Mouse (Mus musculus) hindbrain, embryonic 16.5 days (tissue): ENCODE measurements around the gene Tubb5. TPM values are rescaled to one million over a fixed set of nuclear protein-coding genes. Genes with fewer than 3 reads are reported as not detected.

Experiments
- ATAC-seq: fragments of 200-750 bp; cut with Nextera tagmentation; 2 replicates; pipeline ENCODE4 v1.8.0; 2017; ENCODE audit warnings: moderate TSS enrichment, moderate library complexity
- H3K27ac ChIP-seq: fragments of 300-500 bp; sonication (generic); 2 replicates; pipeline ENCODE4 v1.5.1; 2014; ENCODE audit warnings: low read depth, mild to moderate bottlenecking, control low read depth, low read length, moderate library complexity
- H3K27me3 ChIP-seq: fragments of 300-500 bp; sonication (generic); replicated peaks from 2 replicates; pipeline ENCODE4 v1.6.1; 2014; ENCODE audit warnings: low read length; ENCODE audit not compliant: control insufficient read depth, insufficient read depth
- H3K36me3 ChIP-seq: fragments of 300-500 bp; sonication (generic); 2 replicates; pipeline ENCODE4 v1.6.1; 2014; ENCODE audit warnings: mild to moderate bottlenecking, low read length, moderate library complexity, mixed read lengths; ENCODE audit not compliant: control insufficient read depth, insufficient read depth
- H3K4me1 ChIP-seq: fragments of 300-500 bp; sonication (generic); 2 replicates; pipeline ENCODE4 v1.6.1; 2014; ENCODE audit warnings: low read depth, low read length; ENCODE audit not compliant: control insufficient read depth, insufficient read depth
- H3K4me2 ChIP-seq: fragments of 300-500 bp; sonication (generic); 2 replicates; pipeline ENCODE4 v1.6.1; 2014; ENCODE audit warnings: mild to moderate bottlenecking, low read length, control low read depth, moderate library complexity
- H3K4me3 ChIP-seq: fragments of 300-500 bp; sonication (generic); 2 replicates; pipeline ENCODE4 v1.5.1; 2014; ENCODE audit warnings: mild to moderate bottlenecking, low read length, control low read depth, moderate library complexity
- H3K9ac ChIP-seq: fragments of 300-500 bp; sonication (generic); 2 replicates; pipeline ENCODE4 v1.6.1; 2014; ENCODE audit warnings: low read depth, mild to moderate bottlenecking, control low read depth, low read length, moderate library complexity
- H3K9me3 ChIP-seq: fragments of 300-500 bp; sonication (generic); 2 replicates; pipeline ENCODE4 v1.6.1; 2014; ENCODE audit warnings: mild to moderate bottlenecking, low read length, moderate library complexity; ENCODE audit not compliant: control insufficient read depth
- WGBS: fragments of 180-500 bp; shearing (Covaris S2); extraction: QIAGEN DNeasy Blood & Tissue Kit; methylation state at CpG from one replicate; pipeline ENCODE4 v1.1.7; 2014; 5-methylcytosine and 5-hydroxymethylcytosine counted together
- polyA plus RNA-seq: library from polyadenylated mRNA; unstranded; fragments of >200 nt; fragmentation: Nextera tagmentation; extraction: Ambion mirVana; gene quantifications from 2 replicates; pipeline ENCODE4 v1.2.1, GENCODE M21; 2015

Gene Tubb5
- polyA plus RNA-seq, 1 experiment from 2014 or later, result 1,762 TPM

DNA sequence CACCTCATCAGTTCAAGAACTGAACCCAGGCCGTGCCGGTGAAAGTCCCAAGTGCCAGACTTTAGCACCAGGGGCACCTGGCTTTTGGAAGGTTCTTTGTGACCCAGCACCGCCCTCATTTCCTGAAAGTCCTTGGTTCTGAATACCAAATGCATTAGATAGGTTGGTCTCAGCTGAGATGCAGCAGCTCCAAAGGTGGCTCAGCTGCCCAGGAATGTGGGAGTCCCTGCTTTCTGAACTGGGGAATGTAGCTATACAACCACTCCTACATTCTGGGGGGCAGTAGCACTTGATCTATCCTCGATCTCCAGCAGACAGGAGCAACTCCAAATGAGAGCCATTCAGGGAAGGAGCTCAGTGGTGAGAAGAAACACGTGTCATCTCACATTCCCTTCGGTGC lies 25.4 kb downstream of the Tubb5 start:
- H3K4me1 ChIP-seq, result no peaks in the 10 kb centered on the region
- H3K4me3 ChIP-seq, result no peak overlapping the region
- no peaks in the 10 kb centered on the region for H3K9me3 ChIP-seq
- H3K27ac ChIP-seq, result peak overlapping the region; percentile 40
- no peak overlapping the region for H3K4me2 ChIP-seq
- H3K27me3 ChIP-seq, result no peaks in the 10 kb centered on the region
- no peak for ATAC-seq
- H3K36me3 ChIP-seq, result no peaks in the 10 kb centered on the region
- WGBS, result 75% methylated on average over 6 of the region's 6 CpGs
- no peak overlapping the region for H3K9ac ChIP-seq

DNA sequence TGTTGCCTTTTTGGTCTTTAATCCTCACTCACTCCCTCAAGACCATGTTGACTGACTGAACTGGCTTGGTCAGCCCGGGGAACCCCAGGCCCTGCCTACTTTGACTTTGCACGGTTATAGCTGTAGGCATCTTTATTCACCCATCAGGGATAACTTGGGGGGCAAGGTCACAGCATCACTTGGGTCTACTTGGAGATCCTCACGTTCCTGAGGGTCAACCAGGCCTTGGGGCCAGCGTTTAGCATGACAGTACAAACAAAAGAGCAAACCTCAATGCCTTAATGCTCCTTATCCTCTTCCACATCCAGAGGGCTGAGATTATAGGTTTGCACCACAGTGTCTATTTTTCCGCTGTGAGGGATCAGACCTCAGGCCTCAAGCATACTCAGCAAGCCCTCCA lies 25.8 kb downstream of the Tubb5 start:
- Histone ChIP-seq H3K27me3 (no peaks in the 10 kb centered on the region), H3K4me2 (no peak overlapping the region), H3K36me3 (no peaks in the 10 kb centered on the region), H3K4me3 (no peak overlapping the region), H3K9me3 (no peaks in the 10 kb centered on the region), H3K9ac (no peak overlapping the region), H3K27ac (no peak overlapping the region), H3K4me1 (no peaks in the 10 kb centered on the region)
- ATAC-seq, result no peak
- WGBS, result 73% methylated on average over 5 of the region's 5 CpGs

DNA sequence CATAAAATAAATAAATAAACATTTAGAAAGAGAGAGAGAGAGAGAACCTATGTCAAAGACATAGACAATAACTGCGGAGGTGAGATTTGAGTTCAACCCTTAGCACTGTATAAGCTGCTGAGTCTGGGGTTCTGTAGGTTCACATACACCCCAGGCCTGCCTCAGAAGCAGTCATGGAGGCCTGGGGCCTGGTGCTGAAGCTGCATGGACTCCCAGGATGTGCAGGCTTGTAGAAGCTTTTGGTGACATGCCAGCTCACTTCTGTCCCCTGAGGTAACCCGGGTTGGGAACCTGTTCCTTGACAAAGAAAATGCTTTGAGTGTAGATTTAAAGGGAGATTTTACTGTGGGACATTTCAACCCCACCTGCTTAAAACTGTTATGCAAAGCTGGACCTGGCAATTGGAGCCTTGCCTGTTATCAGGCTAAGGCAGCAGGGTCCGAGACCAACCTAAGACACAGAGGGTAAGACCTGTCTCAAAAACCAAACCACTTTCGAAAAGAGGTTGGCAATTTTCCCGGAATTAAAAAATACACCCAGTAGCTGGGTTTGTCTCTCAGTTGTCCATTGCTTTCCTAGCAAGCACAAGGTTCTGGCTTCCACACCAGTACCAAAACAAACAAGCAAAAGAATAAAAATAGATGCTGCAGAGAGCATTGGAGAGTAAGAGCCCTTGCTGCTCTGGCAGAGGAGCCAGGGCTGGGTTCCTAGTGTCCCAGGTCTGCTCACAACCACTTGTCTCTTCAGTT lies 27.0 kb downstream of the Tubb5 start:
- 82% methylated on average over 5 of the region's 5 CpGs for WGBS
- Histone ChIP-seq H3K27ac (no peak overlapping the region), H3K4me3 (no peak overlapping the region), H3K9me3 (no peaks in the 10 kb centered on the region), H3K4me1 (no peaks in the 10 kb centered on the region), H3K9ac (no peak overlapping the region), H3K4me2 (no peak overlapping the region), H3K27me3 (no peaks in the 10 kb centered on the region), H3K36me3 (no peaks in the 10 kb centered on the region)
- ATAC-seq, result no peak

DNA sequence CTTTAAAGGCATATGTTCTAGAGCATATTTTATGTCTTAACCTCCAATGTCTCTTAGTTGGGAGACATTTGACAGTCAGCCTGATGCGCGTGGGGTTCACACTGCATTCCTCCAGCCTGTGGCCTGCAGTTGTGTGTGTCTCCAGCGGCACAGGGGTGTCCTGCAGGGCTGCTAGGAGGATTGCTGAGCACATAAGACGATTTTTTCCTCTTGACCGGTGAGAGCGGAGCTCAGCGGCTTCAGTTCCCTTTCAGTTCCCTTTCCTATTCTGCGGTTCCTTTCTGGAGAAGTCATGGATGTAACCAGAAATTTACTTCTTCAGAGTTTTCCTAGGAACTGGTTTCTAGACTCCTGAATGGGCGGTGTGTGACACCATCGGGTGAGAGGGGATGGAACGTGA lies 28.7 kb downstream of the Tubb5 start:
- Histone ChIP-seq H3K36me3 (no peaks in the 10 kb centered on the region), H3K9me3 (no peaks in the 10 kb centered on the region), H3K4me1 (no peaks in the 10 kb centered on the region), H3K27me3 (no peaks in the 10 kb centered on the region), H3K4me3 (no peak overlapping the region), H3K4me2 (no peak overlapping the region), H3K9ac (no peak overlapping the region), H3K27ac (no peak overlapping the region)
- WGBS, result 87% methylated on average over 11 of the region's 11 CpGs
- ATAC-seq, result no peak

DNA sequence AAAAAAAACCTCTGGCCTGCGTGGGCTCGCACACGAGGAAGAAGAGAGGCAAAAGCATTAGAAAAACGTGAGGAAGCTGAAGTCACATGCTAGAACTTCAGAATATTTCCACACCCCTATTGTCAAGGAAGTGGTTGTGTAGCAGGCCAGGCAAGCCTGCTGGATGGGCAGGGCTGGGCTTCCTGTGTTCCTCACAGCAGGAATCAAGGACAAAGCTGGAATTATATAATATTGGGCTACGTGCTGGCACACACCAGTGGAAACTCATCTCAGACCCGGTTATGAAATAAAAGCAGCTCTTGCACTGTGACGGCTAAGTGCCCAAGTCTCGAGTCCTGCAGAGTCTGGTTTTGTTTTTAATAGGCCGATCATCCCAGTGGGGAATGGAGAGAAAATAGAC lies 30.0 kb downstream of the Tubb5 start:
- 65% methylated on average over 9 of the region's 9 CpGs for WGBS

DNA sequence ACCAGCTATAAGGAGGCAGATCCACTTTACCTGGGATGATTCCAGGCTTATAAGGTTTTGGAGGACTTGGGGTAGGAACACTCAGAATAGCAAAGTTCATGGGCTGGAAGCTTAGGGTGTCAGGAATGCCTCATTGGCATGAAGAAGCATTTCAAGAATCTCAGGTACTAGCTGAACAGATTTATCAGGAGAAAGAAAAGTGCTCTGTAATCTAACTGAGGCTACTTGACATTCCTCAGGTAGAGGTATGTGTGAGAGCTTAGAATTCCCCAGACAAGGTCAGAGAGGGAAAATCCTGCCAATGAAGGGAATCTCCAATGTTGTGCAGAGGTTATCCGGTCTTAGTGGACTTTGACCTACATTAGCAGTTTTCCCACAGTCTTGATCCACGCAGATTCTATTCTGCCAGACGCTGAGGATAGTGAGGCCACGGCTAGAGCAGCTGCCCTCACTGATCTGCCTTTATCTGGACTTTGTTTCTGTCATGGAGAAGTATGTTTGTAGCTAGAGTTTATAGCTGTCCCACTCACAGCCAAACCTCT lies 34.2 kb downstream of the Tubb5 start:
- H3K9ac ChIP-seq, result no peak overlapping the region
- H3K4me2 ChIP-seq, result no peak overlapping the region
- H3K9me3 ChIP-seq, result no peaks in the 10 kb centered on the region
- no peak for ATAC-seq
- no peaks in the 10 kb centered on the region for H3K4me1 ChIP-seq
- H3K27ac ChIP-seq, result no peak overlapping the region
- no peaks in the 10 kb centered on the region for H3K27me3 ChIP-seq
- H3K4me3 ChIP-seq, result no peak overlapping the region
- 90% methylated on average over 4 of the region's 4 CpGs for WGBS
- H3K36me3 ChIP-seq, result no peaks in the 10 kb centered on the region

More for the DNA sequence above, 30.0 kb downstream of the Tubb5 start:
- H3K27me3 ChIP-seq, result no peaks in the 10 kb centered on the region
- H3K9me3 ChIP-seq, result no peaks in the 10 kb centered on the region
- H3K4me1 ChIP-seq, result no peaks in the 10 kb centered on the region
- H3K4me2 ChIP-seq, result no peak overlapping the region
- H3K27ac ChIP-seq, result no peak overlapping the region; the same call in 1 of the 2 replicates
- ATAC-seq, result no peak
- no peak overlapping the region for H3K4me3 ChIP-seq
- no peak overlapping the region for H3K9ac ChIP-seq
- no peaks in the 10 kb centered on the region for H3K36me3 ChIP-seq

DNA sequence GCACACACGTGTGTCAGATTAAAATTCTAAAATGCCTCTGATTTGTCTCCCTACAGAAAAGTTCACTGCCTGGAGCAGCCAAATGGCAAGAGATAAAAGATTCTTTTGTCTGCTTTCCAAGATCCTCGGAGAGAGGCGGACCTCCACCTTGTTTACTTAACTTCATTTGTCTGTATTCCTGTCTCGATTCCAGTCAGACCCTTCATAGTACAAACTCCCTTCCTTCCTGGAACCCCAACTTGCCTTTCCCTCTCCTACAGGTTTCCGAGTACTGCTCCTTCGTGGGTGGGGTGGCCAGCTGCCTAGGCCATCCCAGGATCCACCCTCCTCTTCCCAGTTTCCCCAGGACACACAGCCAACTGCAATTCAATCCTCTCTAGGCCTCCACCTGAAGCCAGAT lies 35.1 kb downstream of the Tubb5 start:
- no peaks in the 10 kb centered on the region for H3K27me3 ChIP-seq
- no peak for ATAC-seq
- H3K9ac ChIP-seq, result no peak overlapping the region
- 54% methylated on average over 6 of the region's 6 CpGs for WGBS
- 0 out of 2 replicates have a peak, but pooled peaks cover 2% of the 10 kb centered on the region for H3K9me3 ChIP-seq
- no peaks in the 10 kb centered on the region for H3K36me3 ChIP-seq
- H3K27ac ChIP-seq, result no peak overlapping the region
- no peaks in the 10 kb centered on the region for H3K4me1 ChIP-seq
- no peak overlapping the region for H3K4me3 ChIP-seq
- no peak overlapping the region for H3K4me2 ChIP-seq

DNA sequence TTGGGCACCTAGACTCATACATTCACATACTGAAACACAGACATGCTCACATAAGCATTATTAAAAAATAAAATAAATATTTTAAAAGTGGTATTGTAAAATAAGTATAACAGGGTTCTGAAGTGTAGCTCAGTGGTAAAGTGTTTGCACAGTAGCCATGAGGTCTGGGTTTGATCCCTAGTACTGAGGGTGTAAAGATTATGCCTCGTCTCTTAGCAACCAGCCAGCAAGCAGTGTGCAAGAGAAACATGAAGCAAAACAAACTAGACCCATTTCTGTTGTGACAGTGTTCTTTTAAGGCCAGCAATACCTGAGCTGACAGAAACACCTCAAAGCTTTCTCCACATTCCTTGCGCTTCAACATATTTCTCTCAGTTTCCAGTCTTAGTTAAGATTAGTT lies 37.2 kb downstream of the Tubb5 start:
- no peaks in the 10 kb centered on the region for H3K27me3 ChIP-seq
- no peak overlapping the region for H3K9ac ChIP-seq
- no peak overlapping the region for H3K4me2 ChIP-seq
- no peaks in the 10 kb centered on the region for H3K4me1 ChIP-seq
- ATAC-seq, result no peak
- 0 out of 2 replicates have a peak, but pooled peaks cover 2% of the 10 kb centered on the region for H3K9me3 ChIP-seq
- 80% methylated on average over 2 of the region's 2 CpGs for WGBS
- no peaks in the 10 kb centered on the region for H3K36me3 ChIP-seq
- H3K4me3 ChIP-seq, result no peak overlapping the region
- H3K27ac ChIP-seq, result no peak overlapping the region

DNA sequence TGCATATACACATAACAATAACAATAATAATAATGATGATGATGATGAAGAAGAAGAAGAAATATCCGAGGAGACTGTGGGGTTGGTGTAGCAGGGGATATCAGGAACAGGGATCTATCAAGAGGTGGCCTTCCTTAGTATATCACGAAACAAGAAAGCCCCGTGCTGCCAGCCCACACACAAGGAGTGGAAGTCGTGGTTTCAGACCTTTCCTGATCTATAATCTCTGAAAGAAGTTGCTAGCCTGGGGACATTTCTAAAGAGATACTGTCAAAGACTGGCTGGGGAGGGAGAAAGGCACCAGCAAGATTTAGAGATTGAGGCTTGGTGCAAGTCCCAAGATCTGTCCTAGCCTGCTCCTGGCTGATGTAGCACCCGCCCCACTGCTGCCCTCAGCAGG lies 41.3 kb downstream of the Tubb5 start:
- Histone ChIP-seq H3K9me3 (0 out of 2 replicates have a peak, but pooled peaks cover 2% of the 10 kb centered on the region), H3K4me1 (no peaks in the 10 kb centered on the region), H3K9ac (no peak overlapping the region), H3K27ac (no peak overlapping the region), H3K4me3 (no peak overlapping the region), H3K4me2 (no peak overlapping the region), H3K27me3 (no peaks in the 10 kb centered on the region), H3K36me3 (no peaks in the 10 kb centered on the region)
- ATAC-seq, result no peak
- 79% methylated on average over 5 of the region's 5 CpGs for WGBS
